Mouse (Mus musculus) C2C12 (cell line): ENCODE measurements at regions not wholly inside any gene's neighbourhood (a gene's known extent, or its start where the extent isn't known, plus 50 kb on each side); places are given as distances from the start of the nearest gene placed in this dataset.
A peak's percentile ranks its signal among the peaks of the same experiment; 100 is the strongest.
"Not testable (repeated sequence)": the region's sequence is repeated elsewhere in the genome, so short reads cannot be mapped to it uniquely, and the experiment has no call there.

ENCODE experiments used
- H3K27me3 ChIP-seq: one replicate; pipeline ENCODE4 v1.6.1; 2011; ENCODE audit not compliant: control insufficient read depth, insufficient read depth, insufficient read length
- H3K36me3 ChIP-seq: one replicate; pipeline ENCODE4 v1.6.1; 2011; ENCODE audit not compliant: control insufficient read depth, insufficient read depth
- H3K4me3 ChIP-seq: one replicate; pipeline ENCODE4 v1.5.1; 2011; ENCODE audit warnings: mild to moderate bottlenecking, control low read depth; ENCODE audit not compliant: poor library complexity, insufficient read depth, severe bottlenecking
- H3K79me2 ChIP-seq: one replicate; pipeline ENCODE4 v1.6.1; 2011; ENCODE audit not compliant: control insufficient read depth, insufficient read depth
- H3K79me3 ChIP-seq: one replicate; pipeline ENCODE4 v1.6.1; 2011; ENCODE audit warnings: low read depth, control low read depth
- H3ac ChIP-seq: one replicate; pipeline ENCODE3; 2011; ENCODE audit warnings: low read depth; ENCODE audit not compliant: control insufficient read depth, insufficient read length
- CEBPB ChIP-seq: IDR thresholded peaks from one replicate; pipeline ENCODE4 v1.6.1; 2011; ENCODE audit warnings: low read depth, mild to moderate bottlenecking, control low read depth, moderate library complexity
- CTCF ChIP-seq: IDR thresholded peaks from one replicate; pipeline ENCODE4 v1.5.1; 2011; ENCODE audit not compliant: control insufficient read depth, insufficient read depth, insufficient read length
- FOSL1 ChIP-seq: IDR thresholded peaks from one replicate; pipeline ENCODE4 v1.8.0; 2011; ENCODE audit warnings: mild to moderate bottlenecking, low read length; ENCODE audit not compliant: poor library complexity, insufficient read depth, severe bottlenecking
- MAX ChIP-seq: IDR thresholded peaks from one replicate; pipeline ENCODE4 v1.6.1; 2011; ENCODE audit warnings: mild to moderate bottlenecking, control low read depth
- MYOD1 ChIP-seq: IDR thresholded peaks from one replicate; pipeline ENCODE4 v1.6.1; 2011; ENCODE audit warnings: low read depth; ENCODE audit not compliant: control insufficient read depth, insufficient read length
- MYOG ChIP-seq: IDR thresholded peaks from one replicate; pipeline ENCODE4 v1.6.1; 2011; ENCODE audit not compliant: control insufficient read depth, insufficient read length; ENCODE audit errors: extremely low read depth
- USF1 ChIP-seq: IDR thresholded peaks from one replicate; pipeline ENCODE4 v1.6.1; 2011; ENCODE audit warnings: low read depth, mild to moderate bottlenecking, control low read depth, moderate library complexity

DNA sequence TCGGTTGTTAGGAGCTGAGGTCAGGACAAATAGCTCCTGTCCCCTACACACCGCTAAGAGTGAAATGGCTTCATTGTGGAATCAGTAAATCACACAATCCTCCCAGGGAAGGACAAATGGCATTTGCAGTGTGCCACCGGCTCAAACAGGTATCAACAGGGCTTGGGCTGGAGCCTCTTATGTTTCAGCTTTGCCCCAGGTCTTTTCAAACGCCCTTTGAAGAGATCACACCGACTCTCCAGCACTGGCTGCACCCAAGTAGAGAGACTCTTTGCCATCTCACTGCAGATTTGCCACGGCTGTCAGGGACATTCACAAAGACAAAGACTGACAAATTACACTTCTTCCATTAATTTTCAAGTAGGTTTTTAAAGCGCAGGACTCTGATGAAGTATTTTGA lies 217.7 kb downstream of the Mat2b start:
- TF ChIP-seq CTCF (no peak), USF1 (no peak), MAX (no peak), MYOD1 (no peak), MYOG (no peak), FOSL1 (no peak), CEBPB (no peak)
- no peaks in the 10 kb centered on the region for H3K79me3 ChIP-seq
- no peak overlapping the region for H3K4me3 ChIP-seq
- no peak overlapping the region for H3ac ChIP-seq
- peaks cover 4% of the 10 kb centered on the region for H3K27me3 ChIP-seq
- H3K36me3 ChIP-seq, result no peaks in the 10 kb centered on the region
- no peaks in the 10 kb centered on the region for H3K79me2 ChIP-seq

DNA sequence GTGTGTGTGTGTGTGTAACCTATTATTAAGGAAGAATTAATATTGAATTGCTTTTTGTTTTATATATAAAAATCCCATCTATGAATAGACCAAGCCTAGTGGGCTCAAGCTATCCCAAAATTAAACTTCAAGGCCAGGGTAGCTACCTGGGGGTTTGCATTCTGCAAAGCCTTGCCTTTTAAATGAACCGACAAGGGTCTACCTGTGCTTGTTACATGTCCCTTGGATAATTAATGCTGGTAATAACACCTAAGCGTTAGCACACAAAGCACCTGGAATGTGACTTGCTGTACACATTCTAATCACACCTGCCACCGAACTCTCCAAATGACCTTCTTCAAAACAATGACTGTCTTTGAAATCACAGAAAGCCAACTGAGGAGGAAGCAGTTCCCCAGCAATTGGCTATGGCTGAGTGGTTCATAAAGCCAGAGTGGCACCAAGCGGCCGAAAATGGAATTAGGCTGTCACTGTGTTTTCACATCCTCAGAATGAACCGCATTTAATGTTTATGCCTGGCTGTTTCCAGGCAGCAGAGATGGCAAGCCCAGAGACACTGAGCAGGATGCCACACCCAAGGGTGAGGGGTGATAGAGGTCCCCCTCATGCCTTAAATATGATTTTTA lies 225.8 kb downstream of the Mat2b start:
- Histone ChIP-seq H3K27me3 (peaks cover 6% of the 10 kb centered on the region), H3K79me3 (no peaks in the 10 kb centered on the region), H3K79me2 (no peaks in the 10 kb centered on the region), H3K4me3 (no peak overlapping the region), H3ac (no peak overlapping the region), H3K36me3 (no peaks in the 10 kb centered on the region)
- TF ChIP-seq CTCF (peak; percentile 65), FOSL1 (no peak)

DNA sequence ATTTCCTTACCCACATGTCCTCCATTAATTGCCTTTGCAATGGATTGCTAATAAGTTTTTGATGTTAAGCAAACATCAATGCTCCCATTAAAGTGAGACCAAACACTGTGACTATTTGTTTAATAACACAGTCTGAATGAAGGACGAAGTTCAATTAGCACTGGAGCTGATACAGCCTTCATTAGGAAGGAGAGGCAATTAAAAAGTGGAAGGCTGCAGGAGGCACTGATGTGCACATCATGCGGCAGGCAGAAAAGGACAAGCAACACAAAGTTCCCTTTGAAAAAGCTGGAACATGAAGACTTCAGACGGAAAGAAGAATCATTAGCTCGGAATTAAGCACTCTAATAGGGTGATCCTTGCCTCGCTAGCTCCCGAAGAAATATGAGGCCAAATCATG lies 238.4 kb downstream of the Mat2b start:
- no peak overlapping the region for H3K4me3 ChIP-seq
- H3K36me3 ChIP-seq, result no peaks in the 10 kb centered on the region
- H3K79me3 ChIP-seq, result no peaks in the 10 kb centered on the region
- H3K27me3 ChIP-seq, result no peaks in the 10 kb centered on the region
- TF ChIP-seq CEBPB, result no peak
- TF ChIP-seq MYOG, result no peak
- no peak for TF ChIP-seq FOSL1
- no peak for TF ChIP-seq USF1
- no peak for TF ChIP-seq MYOD1
- H3K79me2 ChIP-seq, result no peaks in the 10 kb centered on the region
- no peak overlapping the region for H3ac ChIP-seq

DNA sequence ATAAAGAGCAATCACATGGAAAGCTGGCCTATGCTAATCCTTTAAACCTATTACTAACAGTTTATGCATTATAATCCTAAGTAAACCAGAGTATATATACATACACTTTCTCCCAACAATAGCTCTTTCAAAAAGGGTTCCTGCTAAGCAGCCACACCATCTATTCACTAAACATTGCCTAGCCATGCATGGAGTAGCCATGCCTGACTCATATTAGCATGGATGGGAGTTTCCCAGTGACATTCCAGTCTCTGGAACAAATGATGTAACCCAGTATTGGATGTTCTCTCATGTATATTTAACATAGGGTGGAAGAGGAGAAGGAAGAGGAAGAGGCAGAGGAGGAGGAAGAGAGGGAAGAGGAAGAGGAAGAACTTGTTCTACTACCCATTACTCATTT lies 240.0 kb downstream of the Mat2b start:
- H3K36me3 ChIP-seq, H3K79me2 ChIP-seq, H3K27me3 ChIP-seq, H3K79me3 ChIP-seq, H3K4me3 ChIP-seq, H3ac ChIP-seq: not testable (repeated sequence)

DNA sequence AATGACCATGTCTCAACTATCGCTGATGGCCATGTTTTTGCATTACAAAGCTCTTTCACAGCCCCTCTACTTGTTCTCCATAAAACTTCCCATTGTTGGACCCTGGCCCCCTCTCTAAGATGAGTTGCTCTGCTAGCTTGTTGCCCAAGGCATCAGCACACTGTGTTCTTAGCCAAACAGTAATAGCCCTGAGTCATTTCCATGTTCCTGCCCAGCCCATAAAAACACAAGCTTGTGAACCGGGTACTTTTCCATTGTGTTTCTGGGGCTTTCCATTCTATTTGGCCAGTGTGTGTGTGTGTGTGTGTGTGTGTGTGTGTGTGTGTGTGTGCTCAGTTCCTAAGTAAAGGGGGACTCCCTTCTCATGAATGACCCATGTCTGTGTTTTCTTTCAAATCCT lies 248.2 kb downstream of the Mat2b start:
- Histone ChIP-seq H3K27me3 (no peaks in the 10 kb centered on the region), H3ac (no peak overlapping the region), H3K36me3 (no peaks in the 10 kb centered on the region), H3K79me3 (no peaks in the 10 kb centered on the region), H3K4me3 (no peak overlapping the region), H3K79me2 (no peaks in the 10 kb centered on the region)
- TF ChIP-seq CTCF (no peak), USF1 (no peak), CEBPB (no peak), MYOD1 (no peak), MYOG (no peak), MAX (no peak), FOSL1 (no peak)

DNA sequence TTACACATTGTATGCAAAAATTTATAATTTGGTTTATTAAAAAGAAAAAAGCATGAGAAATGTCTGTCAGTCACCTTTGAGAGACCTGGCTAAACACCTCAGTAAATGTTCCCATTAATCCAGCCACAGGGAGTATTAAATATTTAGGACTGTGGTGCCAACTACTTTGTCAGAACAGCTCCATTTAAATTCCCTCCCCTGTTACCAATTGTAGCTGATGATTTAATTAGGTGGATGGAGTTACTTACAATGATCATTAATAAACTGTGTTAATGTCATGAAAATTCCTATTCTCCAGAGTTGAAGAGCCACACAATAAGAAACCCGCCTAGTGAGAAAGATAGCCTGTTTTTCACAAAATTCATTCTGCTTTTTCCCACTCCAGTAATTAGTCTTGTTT lies 261.0 kb downstream of the Mat2b start:
- Histone ChIP-seq H3K79me2 (no peaks in the 10 kb centered on the region), H3K36me3 (no peaks in the 10 kb centered on the region), H3K27me3 (no peaks in the 10 kb centered on the region), H3K4me3 (no peak overlapping the region), H3K79me3 (no peaks in the 10 kb centered on the region), H3ac (no peak overlapping the region)
- TF ChIP-seq CTCF (no peak), MYOD1 (no peak), MYOG (no peak), FOSL1 (no peak), CEBPB (no peak), MAX (no peak), USF1 (no peak)
